Mouse (Mus musculus): ENCODE data around the gene Atp10b.
A peak's percentile ranks its signal among the peaks of the same experiment; 100 is the strongest.

Atp10b gene

DNA sequence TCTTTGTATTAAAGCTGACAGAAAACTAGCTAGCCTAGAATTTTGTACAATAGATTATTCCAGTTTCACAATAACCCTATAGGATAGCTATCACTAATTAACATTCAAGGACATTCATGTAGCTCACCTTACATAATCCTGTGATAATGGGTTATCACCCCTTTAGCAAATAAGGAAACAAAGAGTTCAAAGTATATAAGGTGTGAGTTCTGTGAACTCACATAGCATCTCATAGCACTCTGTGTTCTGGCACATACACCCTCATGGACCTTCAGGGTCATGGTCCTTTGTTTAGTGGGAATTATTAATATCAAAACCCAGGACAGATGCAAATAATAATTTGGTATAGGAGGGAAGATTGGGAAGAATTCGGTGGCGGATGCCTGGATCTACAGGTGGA, 50.4 kb downstream of the Atp10b start:
- DNase-seq = no peak

DNA sequence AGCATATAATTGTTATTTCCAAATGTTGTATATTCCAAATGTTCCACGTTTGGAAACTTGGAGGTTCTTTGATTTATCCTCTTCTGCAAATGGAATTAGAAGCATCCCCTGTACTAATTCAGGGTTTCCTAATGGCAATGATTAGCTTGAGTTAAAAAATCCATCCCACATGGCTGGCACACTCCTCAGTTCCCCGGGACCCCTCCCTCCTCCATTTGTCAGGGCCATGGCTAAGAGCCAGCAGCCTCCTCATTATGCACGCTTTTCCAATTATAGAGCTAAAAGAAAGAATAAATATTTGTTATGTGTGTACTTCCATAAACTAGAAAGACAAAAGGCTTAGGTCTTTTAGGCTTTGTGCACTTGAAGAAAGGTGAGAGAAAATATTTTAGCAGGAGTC, 53.9 kb downstream of the Atp10b start:
- no peak for DNase-seq

DNA sequence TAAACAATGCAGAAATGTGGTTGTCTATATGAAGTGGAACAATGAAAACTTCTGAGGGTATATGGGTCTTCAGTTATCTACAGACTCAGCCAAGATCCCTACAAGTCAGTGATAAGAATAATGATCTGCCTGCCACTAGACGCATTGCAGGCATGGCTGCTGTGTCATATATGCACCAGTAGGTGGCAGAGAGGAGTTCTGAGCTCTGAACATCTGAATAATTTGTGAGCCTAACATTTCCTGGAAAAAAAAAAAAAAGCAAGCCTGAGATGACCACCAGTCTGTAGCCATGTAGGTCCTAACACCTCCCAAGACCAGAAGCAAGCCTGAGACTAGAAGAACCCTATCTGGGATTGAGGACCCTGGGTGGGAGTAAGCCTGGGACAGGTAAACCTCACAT, 63.5 kb downstream of the Atp10b start:
- DNase-seq = no peak

GRCm38 (mm10) chr11:43213740-43214139, 64.1 kb downstream of the Atp10b start:
- no peak for DNase-seq

DNA sequence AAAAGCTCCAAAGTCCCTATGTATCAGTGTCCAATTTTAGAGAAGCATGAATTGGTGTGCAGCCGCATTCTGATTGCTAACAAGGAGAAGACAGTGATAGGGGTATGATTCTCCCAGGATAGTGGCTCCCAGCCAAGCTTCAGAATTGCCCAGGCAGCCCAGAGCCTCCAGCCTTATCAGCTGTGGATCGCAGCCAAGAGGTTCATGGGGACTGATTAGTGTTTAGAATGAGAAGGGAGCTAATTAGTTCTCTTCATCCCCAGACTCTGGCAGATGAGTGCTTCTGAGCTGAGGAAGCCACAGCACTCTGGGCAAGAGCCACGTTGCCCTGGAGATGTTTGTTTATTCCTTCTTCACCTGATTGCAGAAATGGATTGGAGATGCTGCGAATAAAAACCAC, 67.3 kb downstream of the Atp10b start:
- no peak for DNase-seq

DNA sequence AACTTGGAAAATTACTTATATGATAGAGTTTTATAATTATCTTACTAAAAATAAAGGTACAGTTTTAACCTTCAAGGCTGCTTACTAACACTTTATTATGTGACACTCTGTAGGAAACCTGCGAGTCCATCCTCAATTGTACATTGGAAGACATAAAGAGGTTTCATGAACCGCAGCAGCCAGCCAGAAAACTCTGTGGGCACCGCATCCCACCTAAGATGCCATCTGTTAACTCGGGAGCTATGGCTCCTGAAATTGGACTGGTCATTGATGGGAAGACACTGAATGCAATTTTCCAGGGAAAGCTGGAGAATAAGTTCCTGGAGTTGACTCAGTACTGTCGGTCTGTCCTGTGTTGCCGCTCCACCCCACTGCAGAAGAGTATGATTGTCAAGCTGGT, 80.6 kb downstream of the Atp10b start:
- no peak for DNase-seq

GRCm38 (mm10) chr11:43232073-43232472, 82.4 kb downstream of the Atp10b start:
- no peak for DNase-seq

GRCm38 (mm10) chr11:43236360-43237039, 86.8 kb downstream of the Atp10b start:
- DNase-seq = no peak

GRCm38 (mm10) chr11:43239804-43240203, 90.1 kb downstream of the Atp10b start:
- DNase-seq = no peak

DNA sequence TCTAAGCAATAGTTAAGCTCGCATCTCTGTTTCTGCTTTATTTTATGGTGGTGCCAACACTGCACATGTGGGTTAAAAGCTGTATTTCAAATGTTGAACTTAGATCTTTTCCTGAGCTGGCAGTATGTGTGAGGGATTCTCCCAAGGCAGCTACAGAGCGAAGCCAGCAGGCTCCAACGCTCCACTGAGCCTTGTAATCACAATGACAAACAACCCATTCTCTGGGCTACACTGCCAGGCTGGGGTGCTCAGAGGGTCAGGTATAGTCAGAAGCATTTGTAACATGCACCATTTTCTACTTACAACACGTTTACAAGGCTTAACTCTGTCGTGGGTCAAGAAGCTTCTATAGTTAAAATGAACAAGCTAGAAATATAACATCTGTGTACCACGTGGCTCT, 103.4 kb downstream of the Atp10b start:
- no peak for DNase-seq

GRCm38 (mm10) chr11:43255262-43255661, 105.6 kb downstream of the Atp10b start:
- DNase-seq = no peak

DNA sequence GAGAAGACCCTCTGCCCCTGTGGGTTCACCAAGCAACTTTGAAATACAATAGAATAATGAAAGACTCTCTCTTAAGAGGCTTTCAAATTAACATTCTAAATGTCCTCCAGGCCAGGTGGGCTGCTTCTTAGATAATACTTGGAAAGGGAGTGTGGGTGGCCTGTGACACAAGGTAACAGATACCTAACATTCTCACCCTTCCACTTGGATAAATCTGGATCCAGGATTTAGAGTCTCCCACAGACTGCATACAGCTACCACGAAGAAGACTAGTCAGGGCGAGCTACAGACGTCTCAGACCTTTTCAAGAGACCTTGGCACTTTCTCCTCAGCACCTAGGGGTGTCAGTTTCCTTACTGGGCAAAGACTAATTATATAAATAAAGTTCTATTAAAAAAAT, 107.6 kb downstream of the Atp10b start:
- DNase-seq = no peak

GRCm38 (mm10) chr11:43257781-43258180, 108.1 kb downstream of the Atp10b start:
- DNase-seq = no peak

DNA sequence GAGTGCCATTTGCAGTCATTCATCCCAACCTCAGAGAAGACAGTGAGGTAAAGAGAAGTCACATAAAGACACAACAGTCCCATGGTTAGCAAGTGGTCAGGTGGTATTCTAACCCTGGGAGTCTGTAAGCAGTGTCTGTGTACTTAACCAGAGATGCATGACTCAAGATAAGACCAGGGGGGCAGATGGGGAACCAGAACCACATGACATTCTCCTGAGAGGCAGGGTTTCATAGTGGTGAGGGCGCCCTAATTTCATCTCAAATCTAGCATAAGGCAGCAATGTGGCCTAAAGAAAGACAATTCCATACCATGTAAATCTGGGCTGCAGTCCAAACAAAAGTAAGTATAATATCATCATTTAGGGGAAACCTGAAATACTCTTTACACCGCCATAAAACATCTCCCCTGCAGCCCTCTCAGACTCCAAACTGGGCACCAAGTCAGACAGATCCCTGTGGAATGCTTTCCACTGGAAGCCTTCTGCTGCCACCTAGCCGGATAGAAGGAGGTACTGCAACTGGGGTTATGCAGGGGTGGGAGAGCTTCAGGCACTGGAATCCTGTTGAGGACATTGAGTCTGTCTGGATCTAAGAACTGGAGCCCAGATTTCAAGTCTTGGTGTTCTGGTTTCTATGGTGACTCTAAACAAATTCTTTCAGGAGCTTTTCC, 114.0 kb downstream of the Atp10b start:
- DNase-seq = peak; percentile 2

DNA sequence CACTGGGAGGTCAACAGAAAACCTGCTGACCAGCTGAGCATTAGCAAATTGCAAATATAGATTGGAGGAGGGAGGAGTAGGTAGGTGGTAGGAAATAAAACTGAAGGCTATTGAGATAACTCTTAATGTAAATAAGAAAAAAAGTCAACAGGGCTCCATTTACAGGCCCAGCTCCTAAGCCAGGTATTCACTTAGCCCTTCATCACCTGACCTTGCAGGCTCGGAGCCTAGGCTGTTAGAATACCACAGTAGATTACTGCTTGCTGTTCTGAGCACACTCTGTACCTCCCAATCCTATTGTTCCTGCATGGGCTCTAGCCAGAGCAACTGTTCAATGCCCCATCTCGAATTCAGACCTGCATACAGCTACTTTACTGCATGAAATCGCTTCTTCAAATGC, 117.8 kb downstream of the Atp10b start:
- DNase-seq = no peak

DNA sequence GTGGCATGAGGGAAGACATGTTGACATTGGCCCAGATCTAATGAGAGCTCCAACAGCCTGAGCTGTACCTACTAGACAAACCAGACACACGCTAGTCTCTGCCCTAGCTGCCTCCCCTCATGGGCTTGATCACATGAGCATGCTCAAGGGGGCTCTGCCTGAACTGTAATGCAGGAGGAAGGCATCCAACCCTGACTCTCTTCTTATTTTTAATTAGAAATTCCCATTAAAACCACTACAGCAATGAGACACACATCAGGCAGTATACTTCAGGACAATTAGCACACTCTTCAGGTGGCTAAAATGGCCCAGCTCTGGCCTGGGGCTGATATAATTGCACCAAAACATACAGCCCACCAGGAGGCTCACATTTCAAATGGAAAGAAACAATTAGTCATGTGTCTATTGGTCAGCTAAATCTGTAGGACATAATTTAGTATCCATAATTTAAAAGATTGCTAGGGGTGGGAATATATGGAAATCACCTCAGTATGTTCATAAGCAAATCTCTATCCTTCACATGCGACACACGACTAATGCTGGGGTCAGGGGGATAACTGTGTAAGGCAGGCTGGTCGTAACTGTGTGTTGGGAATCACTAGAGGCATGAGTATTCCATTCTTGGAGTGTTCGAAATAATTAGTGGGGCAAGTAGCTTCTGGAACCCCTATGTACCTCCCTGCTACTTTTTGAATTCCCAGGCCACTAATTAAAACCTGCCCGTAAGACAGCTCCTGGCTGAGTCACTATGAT, 120.0 kb downstream of the Atp10b start:
- DNase-seq = no peak

- DNase-seq = no peak
Observed at GRCm38 (mm10) chr11:43270256-43270806, 120.7 kb downstream of the Atp10b start.

DNA sequence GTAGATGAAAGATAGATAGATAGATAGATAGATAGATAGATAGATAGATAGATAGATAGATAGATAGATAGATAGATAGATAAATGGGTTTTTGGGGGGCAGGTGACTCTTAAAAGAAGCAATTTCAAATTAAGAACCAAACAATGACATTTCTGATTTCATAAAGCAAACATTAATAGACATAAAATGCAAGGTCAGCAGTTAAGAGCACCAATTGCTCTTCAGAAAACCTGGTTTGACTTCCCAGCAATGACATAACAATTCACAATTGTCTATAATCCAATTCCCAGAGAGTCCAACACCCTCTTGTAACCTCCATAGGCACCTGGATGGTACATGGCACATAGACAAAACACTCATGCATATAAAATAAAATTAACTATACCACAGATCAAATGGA, 124.2 kb downstream of the Atp10b start:
- DNase-seq = no peak

DNA sequence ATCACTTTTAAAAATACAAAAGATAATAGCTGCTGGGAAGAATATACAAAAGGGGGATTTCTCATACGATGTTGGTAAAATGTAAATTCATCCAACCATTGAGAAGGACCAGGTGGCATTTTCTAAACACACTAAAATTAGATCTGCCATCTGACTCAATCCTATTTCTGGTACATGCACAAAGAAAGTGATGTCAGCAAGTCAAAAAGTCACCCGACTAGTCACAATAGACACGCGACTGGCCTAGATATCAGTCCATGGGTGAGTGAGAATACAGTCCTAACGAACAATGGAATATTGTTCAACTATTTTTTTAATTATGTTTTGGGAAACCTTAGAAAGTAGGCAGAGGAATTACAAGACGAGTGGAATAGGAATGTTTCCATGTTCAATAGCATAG, 147.9 kb downstream of the Atp10b start:
- no peak for DNase-seq

- DNase-seq = no peak
Observed at GRCm38 (mm10) chr11:43311000-43311399, 161.3 kb downstream of the Atp10b start.
